ENCODE assay signal across 19 mouse cellular contexts in genomic region chr3:156131598-156131997, GRCm38 (mm10).
DNase-seq lines count a peak whose midpoint lies in the region; ATAC-seq and TF ChIP-seq lines count a peak whose summit lies in the region.
"Had no signal": no experiment of that assay in that cellular context is flagged by ENCODE, and none has a peak within 500 bp of the region (broad histone marks: within the 10 kb centered on the region; RNA-seq: fewer than 3 reads in every experiment).

No protein-coding gene starts in this region.

- no peaks in the 10 kb centered on the region for H3K9me3 ChIP-seq in heart, embryonic 14.5 days (ENCODE audit: control insufficient read depth, low read length)
- no peaks in the 10 kb centered on the region for H3K9me3 ChIP-seq in kidney, embryonic 16.5 days (ENCODE audit: low read length)
- no peaks in the 10 kb centered on the region for H3K9me3 ChIP-seq in lung, embryonic 14.5 days (ENCODE audit: low read depth, low read length)
- H3K9me3 ChIP-seq: embryonic facial prominence, embryonic 13.5 days; forebrain, embryonic 12.5 days; hindbrain, embryonic 13.5 days had no signal

- ATAC-seq in heart, embryonic 14.5 days (ENCODE audit: insufficient number of reproducible peaks, insufficient read depth, low FRiP score, low read depth) = peak; percentile 71; the same call in 1 of the 2 replicates
- ATAC-seq in kidney, embryonic 16.5 days (ENCODE audit: low FRiP score, low TSS enrichment) = peak; percentile 39; the same call in 1 of the 2 replicates
- peak; percentile 52 for ATAC-seq in lung, embryonic 14.5 days (ENCODE audit: insufficient read depth)
- ATAC-seq: forebrain, embryonic 16.5 days; hindbrain, postnatal 0 days had no signal

- H3K27me3 ChIP-seq in heart, embryonic 14.5 days (ENCODE audit: control insufficient read depth, insufficient read depth, low read length) = no peaks in the 10 kb centered on the region
- no peaks in the 10 kb centered on the region for H3K27me3 ChIP-seq in kidney, embryonic 16.5 days (ENCODE audit: insufficient read depth, low read length)
- H3K27me3 ChIP-seq in lung, embryonic 14.5 days (ENCODE audit: insufficient read depth, low read length) = no peaks in the 10 kb centered on the region
- H3K27me3 ChIP-seq: embryonic facial prominence, embryonic 13.5 days; forebrain, embryonic 12.5 days; hindbrain, embryonic 13.5 days had no signal

- DNase-seq in heart, postnatal 4 days = no peak
- no peak for DNase-seq in kidney, postnatal 25 days
- peak; percentile 42 for DNase-seq in lung, embryonic 14.5 days
- DNase-seq in lung, postnatal 10 days = no peak
- no peak for DNase-seq in right cerebral cortex, postnatal 25 days
- DNase-seq: adrenal gland, adult 2 months; adrenal gland, postnatal 25 days; cerebellum, adult 18-20 months; cerebellum, adult 9-11 months; cerebellum, postnatal 36 days; gastrocnemius, postnatal 10 days; heart, postnatal 36 days had no signal

- no peak overlapping the region for H3K4me2 ChIP-seq in heart, embryonic 14.5 days (ENCODE audit: low read length)
- no peak overlapping the region for H3K4me2 ChIP-seq in kidney, embryonic 16.5 days (replicated peaks; ENCODE audit: low read depth, low read length)
- H3K4me2 ChIP-seq in lung, embryonic 14.5 days = no peak overlapping the region
- H3K4me2 ChIP-seq: embryonic facial prominence, embryonic 13.5 days; forebrain, embryonic 12.5 days; hindbrain, embryonic 13.5 days had no signal

- no peak for TF ChIP-seq CTCF in lung, embryonic 14.5 days (IDR thresholded peaks at IDR 0.05; ENCODE audit: low read depth)

- H3K36me3 ChIP-seq in heart, embryonic 14.5 days (ENCODE audit: control insufficient read depth, insufficient read depth, low read length) = no peaks in the 10 kb centered on the region
- no peaks in the 10 kb centered on the region for H3K36me3 ChIP-seq in kidney, embryonic 16.5 days (ENCODE audit: insufficient read depth, low read length)
- no peaks in the 10 kb centered on the region for H3K36me3 ChIP-seq in lung, embryonic 14.5 days (ENCODE audit: insufficient read depth)
- H3K36me3 ChIP-seq: embryonic facial prominence, embryonic 13.5 days; forebrain, embryonic 12.5 days; hindbrain, embryonic 13.5 days had no signal

- WGBS in heart, embryonic 14.5 days = 30% methylated on average over 1 of the region's 1 CpGs
- 49% methylated on average over 1 of the region's 1 CpGs for WGBS in kidney, embryonic 16.5 days
- 44% methylated on average over 1 of the region's 1 CpGs for WGBS in lung, embryonic 14.5 days

- no peak overlapping the region for H3K9ac ChIP-seq in heart, embryonic 14.5 days (ENCODE audit: low read length)
- H3K9ac ChIP-seq in kidney, embryonic 16.5 days (replicated peaks; ENCODE audit: low read length) = no peak overlapping the region
- no peak overlapping the region for H3K9ac ChIP-seq in lung, embryonic 14.5 days
- H3K9ac ChIP-seq: embryonic facial prominence, embryonic 13.5 days; forebrain, embryonic 12.5 days; hindbrain, embryonic 13.5 days had no signal

- no peaks in the 10 kb centered on the region for H3K4me1 ChIP-seq in heart, embryonic 14.5 days (ENCODE audit: control insufficient read depth in 2 of 2, insufficient read depth in 2 of 2, low read length in 2 of 2)
- no peaks in the 10 kb centered on the region for H3K4me1 ChIP-seq in kidney, embryonic 16.5 days (ENCODE audit: insufficient read depth, low read length)
- no peaks in the 10 kb centered on the region for H3K4me1 ChIP-seq in lung, embryonic 14.5 days (ENCODE audit: insufficient read depth)
- H3K4me1 ChIP-seq: embryonic facial prominence, embryonic 13.5 days; forebrain, embryonic 12.5 days; hindbrain, embryonic 13.5 days had no signal

- H3K27ac ChIP-seq in heart, embryonic 14.5 days (replicated peaks in 1 of 2; ENCODE audit: control insufficient read depth in 1 of 2, insufficient read depth in 1 of 2, low read depth in 2 of 2, low read length in 2 of 2) = no peak overlapping the region
- H3K27ac ChIP-seq in kidney, embryonic 16.5 days (ENCODE audit: low read length) = no peak overlapping the region
- no peak overlapping the region for H3K27ac ChIP-seq in lung, embryonic 14.5 days (ENCODE audit: low read depth)
- H3K27ac ChIP-seq: embryonic facial prominence, embryonic 13.5 days; forebrain, embryonic 12.5 days; hindbrain, embryonic 13.5 days; hindbrain, postnatal 0 days had no signal

- no peak overlapping the region for H3K4me3 ChIP-seq in heart, embryonic 14.5 days (ENCODE audit: control insufficient read depth in 1 of 2, insufficient read depth in 1 of 2, low read depth in 1 of 2, low read length in 2 of 2)
- no peak overlapping the region for H3K4me3 ChIP-seq in kidney, embryonic 16.5 days (ENCODE audit: low read length)
- H3K4me3 ChIP-seq in lung, embryonic 14.5 days (ENCODE audit: low read depth, low read length) = no peak overlapping the region
- H3K4me3 ChIP-seq: embryonic facial prominence, embryonic 13.5 days; forebrain, embryonic 12.5 days; hindbrain, embryonic 13.5 days had no signal
